Mouse (Mus musculus): ENCODE measurements at regions not wholly inside any gene's neighbourhood (a gene's known extent, or its start where the extent isn't known, plus 50 kb on each side); places are given as distances from the start of the nearest gene placed in this dataset.

DNA sequence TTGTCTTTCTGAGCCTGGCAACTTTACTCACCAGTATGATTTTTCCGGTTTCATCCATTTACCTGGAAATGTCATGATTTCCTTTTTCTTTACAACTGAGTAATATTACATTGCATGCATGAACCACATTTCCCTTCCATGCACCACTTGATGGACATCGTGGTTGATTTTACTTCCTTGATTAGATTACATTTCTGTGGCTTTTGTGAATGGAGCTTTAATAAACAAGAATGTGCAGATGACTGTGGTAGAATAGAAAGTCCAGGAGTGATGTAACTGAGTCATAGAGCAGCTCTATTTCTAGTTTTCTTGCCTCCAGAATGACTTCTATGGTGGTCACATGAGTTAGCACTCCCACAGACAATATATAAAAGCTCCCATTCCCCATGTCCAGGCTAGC, 75.2 kb downstream of the Chst2 start:
- no peak for DNase-seq

DNA sequence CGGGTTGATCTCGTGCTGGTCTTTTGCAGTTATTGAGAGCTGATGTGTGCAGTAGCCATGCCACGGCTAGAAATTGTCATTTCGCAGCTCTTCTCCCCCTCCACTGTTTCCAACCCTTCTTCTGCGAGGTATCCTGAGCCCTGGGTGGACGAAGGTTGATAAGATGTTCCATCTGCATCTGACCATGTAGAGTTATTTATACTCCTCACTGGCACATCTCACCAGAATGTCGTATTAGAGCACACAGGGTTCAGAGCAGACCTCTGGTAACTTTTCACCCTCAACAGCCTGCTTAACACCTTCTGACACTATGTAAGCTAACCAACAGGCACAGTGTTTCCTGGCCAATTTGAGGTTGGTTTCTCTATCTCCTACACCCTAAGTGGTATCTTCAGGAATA, 76.4 kb downstream of the Chst2 start:
- no peak for DNase-seq

DNA sequence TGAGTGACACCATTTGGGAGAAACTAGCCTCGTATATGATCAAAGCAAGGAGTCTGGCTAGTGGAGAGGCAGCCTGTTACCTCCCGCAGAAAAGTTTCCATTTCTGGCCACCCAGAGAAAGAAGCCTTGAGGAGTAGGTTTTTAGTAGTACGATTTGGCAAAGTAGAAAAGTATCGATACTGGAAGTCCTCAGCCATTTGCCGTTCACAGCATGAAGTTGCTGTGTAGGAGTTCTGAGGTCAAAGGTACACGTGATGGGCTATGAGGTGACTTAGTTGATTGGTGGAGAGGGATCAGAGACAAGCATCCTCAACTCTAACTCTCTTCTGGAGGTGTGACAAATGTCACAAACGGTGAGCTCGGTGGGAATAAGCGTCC, 77.5 kb downstream of the Chst2 start:
- no peak for DNase-seq

DNA sequence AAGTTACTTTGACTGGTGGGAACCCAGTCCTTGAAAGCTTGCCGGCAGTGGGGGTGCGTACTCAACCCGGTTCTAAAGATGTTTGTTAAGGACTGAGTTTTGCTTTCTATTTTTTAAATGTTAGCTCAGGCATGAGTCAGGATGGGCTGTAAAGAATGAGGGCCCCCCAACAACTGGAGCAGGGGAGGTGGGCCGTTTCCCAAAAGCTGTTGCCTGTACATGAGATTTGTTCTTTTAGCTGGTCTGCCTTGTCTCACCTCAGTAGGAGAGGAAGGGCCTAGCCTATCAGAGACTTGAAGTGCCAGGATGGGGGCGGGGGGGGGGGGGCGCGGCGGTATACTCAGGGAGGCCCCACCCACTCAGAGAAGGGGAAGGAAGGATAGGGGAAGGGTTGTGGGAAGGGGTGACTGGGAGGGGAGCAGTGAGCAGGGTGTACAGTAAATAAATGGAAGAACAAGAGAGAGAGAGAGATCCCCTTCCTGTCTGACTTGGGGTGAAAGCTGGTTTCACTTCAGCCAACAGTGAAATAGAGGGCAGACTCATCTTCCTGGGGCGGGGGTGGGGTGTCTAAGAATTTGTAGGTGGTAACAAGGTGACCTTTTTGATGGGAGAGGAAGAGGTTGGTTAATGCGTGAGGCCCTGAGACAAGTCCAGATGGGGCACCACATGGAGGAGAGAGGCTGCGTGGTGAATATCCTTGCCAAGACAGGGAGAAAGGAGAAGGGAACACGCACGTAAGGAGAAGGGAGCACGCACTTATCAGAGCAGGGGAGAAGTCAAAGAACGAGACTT, 78.1 kb downstream of the Chst2 start:
- peak in 1 of 2 experiments; percentile 20 for DNase-seq

DNA sequence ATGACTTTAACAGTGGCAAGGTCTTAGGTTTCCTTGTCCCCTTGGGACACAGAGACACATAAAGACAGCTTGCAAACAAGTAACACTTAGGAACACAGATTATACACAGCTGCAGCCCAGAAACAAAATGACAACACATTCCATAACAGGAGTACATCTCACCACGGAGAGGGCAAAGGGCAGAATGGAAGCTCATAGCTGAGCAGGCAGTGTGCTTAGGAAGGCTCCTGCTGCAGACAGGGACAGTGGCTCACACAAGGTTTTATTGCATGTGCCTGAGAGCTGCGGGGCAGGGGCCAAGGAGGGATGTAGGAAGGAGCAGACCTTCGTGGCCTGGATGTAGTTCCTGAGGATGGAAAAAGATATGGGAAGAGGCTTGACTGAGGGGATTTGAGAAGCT, 78.8 kb downstream of the Chst2 start:
- no peak for DNase-seq

DNA sequence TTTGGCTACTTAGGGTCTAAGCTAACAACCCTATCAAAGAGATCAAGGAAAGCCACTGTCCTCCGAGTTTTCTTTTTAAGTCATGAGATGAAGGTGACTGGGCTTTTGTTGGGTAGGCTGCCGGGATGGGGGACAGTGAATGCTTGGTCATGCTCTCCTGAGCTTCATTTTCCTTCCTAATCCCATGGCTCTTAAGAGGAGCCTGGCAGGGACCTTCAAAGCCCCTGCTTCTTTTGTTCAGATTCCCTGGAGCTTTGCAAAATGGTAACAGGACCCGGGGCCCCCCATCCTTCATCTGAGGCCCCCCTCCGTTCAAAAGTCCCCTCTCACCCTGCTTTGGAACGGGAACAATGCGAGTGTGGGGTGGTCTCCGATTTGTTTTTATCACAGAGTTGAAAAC, 82.9 kb downstream of the Chst2 start:
- DNase-seq: no peak

DNA sequence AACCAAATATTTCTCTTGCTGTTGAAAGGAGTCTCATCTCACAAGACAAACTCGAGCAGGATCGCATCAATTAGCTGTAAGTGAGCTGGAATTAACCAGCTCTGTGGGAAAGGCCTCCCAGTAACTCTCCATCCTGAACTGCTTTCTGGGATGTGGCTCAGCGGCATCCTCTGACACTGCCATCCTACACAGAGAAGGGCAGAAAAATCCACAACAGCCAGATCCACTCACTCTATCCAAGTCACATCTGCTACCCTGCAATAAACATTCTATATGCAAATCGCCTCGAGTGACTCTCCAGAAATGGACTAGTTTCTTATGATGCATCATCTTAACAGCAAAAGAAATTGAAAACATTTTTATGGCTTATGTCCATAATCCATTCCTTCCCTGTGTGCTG, 83.6 kb downstream of the Chst2 start:
- DNase-seq: no peak

DNA sequence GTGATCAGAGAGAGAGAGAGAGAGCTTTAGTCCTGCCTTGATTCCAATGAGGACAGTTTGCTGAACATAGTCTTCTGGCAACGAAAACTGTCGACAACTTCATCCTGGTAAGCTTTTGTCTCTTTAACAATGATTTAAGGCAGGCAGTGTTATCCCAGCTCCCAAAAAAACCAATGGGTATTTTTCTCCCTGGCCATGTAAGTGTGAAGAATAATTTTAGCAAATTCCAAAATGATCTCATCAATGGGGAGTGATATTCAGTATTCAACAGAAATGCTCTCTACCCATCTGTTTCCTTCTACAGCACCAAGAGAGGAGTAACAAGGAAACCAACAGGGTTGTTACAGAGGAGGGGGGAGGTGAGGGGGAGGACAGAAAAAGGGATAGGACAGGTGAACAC, 84.5 kb downstream of the Chst2 start:
- no peak for DNase-seq

DNA sequence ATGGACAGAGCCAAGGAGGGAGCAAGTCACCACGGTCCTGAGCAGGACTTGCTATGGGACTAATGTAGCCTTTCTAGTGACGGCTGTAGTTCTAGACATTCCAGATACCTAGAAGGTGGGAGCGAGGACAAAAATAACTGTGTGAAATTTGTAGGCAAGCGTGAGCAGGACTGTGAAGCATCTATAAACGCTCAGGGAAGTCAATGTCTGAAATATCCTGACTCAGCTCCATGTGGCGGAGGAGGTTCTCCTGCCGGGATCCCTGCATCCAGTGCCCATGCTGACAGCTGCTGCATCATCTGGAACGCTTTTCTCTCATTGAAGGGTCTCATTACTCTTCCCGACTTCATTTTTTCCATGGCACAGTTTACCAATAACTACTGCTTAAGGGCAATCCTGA, 87.6 kb downstream of the Chst2 start:
- no peak for DNase-seq

DNA sequence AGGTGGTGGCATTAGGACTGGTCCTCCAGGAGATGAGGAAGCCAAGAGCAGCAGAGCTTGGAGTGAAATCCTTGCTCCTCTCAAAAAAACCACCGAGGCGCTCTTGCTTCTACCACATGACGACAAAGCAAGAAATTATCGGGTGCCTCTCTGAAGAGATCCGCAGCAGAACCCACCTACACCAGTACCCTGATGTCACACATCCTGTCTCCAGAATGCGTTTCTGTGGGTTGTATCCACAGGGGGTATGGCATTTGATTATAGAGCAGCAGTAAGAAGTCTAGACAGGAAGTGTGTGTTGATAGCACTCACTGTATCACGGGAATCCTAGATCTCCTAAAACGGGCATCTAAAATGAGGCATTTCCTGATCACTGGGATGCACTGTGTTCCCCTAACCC, 89.8 kb downstream of the Chst2 start:
- peak in 1 of 2 experiments; percentile 17 for DNase-seq

DNA sequence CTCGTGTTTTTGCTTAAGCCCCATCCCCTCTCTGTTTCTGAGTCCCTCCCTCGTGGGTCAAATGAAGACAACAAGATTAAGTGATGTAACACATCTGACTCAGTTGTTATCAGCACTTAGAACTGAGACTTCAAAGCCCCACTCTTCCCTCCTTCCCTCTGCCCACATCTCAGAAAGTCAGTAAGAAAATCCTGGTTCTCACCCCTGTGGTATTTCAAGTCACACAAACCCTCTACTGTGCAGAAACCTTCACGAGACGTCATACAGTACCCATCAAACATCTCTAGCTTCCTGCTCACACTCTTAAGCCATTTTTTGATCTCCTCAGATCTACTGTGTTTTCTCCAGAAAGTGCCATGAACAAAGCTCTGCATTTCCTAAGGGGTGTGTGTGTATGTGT, 91.4 kb downstream of the Chst2 start:
- DNase-seq: no peak

DNA sequence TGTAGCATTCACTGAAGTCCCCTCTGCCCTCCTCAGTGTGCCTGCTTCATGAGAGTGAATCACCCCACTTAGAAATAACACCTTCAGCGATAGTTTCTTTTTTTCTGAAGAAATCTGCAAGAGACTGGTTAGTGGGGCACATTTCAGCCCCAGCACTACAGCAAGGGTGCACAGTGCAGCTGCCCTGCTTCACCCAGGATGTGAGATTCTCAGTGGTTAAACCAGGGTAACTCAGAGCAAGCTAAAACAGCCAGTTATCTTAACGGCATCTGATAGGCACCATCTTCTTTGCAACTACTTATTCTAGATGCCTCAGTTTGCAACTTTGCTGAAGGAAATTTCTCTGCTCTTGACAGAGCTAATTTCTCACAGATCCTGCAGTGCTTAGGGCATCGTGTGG, 94.9 kb downstream of the Chst2 start:
- DNase-seq: peak in 1 of 2 experiments; percentile 25

DNA sequence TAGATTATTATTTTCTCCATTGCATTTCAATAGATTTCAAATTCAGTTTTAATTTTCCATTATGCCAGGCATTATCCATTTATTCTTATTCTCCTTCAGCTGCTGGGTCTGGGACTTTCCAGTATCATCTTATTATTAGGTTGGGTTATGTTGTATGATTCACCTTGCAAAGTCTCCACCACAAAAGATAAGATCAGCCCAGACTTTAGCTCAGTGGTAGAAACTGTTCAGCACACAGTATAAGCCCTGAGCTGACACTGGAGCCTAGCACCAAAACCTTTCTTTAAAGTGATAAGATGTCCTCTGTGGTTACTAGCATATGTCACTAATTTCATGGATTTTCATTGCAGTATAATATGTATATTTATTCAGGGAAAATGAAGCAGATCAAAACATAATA, 117.5 kb downstream of the Chst2 start:
- DNase-seq: no peak

DNA sequence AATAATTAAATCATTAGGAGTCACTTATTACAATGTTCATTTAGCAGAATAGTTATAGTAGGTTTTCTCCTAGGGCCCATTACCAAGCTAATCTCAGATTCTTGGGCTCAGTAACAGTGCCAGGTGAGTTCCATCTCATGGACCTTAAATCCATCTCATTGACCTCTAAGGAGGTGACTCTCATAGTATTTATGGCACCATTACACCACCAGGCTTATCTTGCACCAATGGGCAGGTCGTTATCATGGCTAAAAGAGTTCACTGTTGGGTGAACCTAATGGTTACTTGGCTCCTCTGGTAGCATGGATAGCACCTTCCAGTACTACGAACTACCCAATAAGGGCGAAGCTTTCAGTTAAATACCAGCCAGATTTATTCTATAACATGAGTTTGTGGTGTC, 123.5 kb downstream of the Chst2 start:
- no peak for DNase-seq

DNA sequence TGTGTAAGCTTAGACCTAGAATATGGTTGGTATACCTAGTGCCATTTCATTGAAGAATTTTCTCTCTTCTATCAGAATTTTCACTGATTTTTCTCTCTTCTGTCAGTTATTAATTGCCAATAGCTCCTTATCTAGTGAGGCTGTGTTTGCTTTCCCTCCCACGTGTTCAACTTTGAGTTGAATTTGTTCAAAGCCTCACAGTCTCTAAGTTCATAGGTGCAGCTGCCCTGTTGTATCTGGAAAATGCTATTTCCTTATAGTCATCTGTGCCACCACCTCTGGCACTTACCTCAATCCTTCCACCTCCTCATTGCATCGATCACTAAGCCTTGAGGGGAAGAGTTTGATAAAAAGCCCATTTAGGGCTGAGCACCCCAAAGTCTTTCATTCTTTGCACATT, 124.0 kb downstream of the Chst2 start:
- no peak for DNase-seq

Data from thymus, adult 18-20 months (tissue).